Mouse (Mus musculus) embryonic facial prominence, embryonic 14.5 days (tissue): ENCODE measurements at regions not wholly inside any gene's neighbourhood (a gene's known extent, or its start where the extent isn't known, plus 50 kb on each side); places are given as distances from the start of the nearest gene placed in this dataset.

ENCODE experiments used
- ATAC-seq: fragments of 200-750 bp; cut with Nextera tagmentation; 2 replicates; pipeline ENCODE4 v1.8.0; 2017; ENCODE audit warnings: low read depth, moderate number of reproducible peaks, moderate TSS enrichment
- DNase-seq: peaks from one replicate; pipeline ENCODE4 v3.0.0-alpha.2; 2015; ENCODE audit warnings: low spot score
- H3K27ac ChIP-seq: fragments of 300-500 bp; sonication (generic); replicated peaks from 2 replicates; pipeline ENCODE4 v1.5.1; 2014; ENCODE audit warnings: low read depth, mild to moderate bottlenecking, low read length, moderate library complexity
- H3K27me3 ChIP-seq: fragments of 300-500 bp; sonication (generic); replicated peaks from 2 replicates; pipeline ENCODE4 v1.6.1; 2014; ENCODE audit warnings: low read length; ENCODE audit not compliant: control insufficient read depth, insufficient read depth
- H3K36me3 ChIP-seq: fragments of 300-500 bp; sonication (generic); 2 replicates; pipeline ENCODE4 v1.6.1; 2014; ENCODE audit warnings: low read length, mixed read lengths; ENCODE audit not compliant: control insufficient read depth, insufficient read depth
- H3K4me1 ChIP-seq: fragments of 300-500 bp; sonication (generic); 2 replicates; pipeline ENCODE4 v1.6.1; 2014; ENCODE audit warnings: antibody characterized with exemption, low read length; ENCODE audit not compliant: control insufficient read depth, insufficient read depth
- H3K4me2 ChIP-seq: fragments of 300-500 bp; sonication (generic); 2 replicates; pipeline ENCODE4 v1.6.1; 2014; ENCODE audit warnings: low read depth, mild to moderate bottlenecking, low read length, moderate library complexity, mixed read lengths
- H3K4me3 ChIP-seq: fragments of 300-500 bp; sonication (generic); 2 replicates; pipeline ENCODE4 v1.5.1; 2014; ENCODE audit warnings: low read depth, mild to moderate bottlenecking, low read length
- H3K9ac ChIP-seq: fragments of 300-500 bp; sonication (generic); 2 replicates; pipeline ENCODE4 v1.6.1; 2014; ENCODE audit warnings: low read depth, mild to moderate bottlenecking, low read length, moderate library complexity, mixed read lengths
- H3K9me3 ChIP-seq: fragments of 300-500 bp; sonication (generic); 2 replicates; pipeline ENCODE4 v1.6.1; 2016; ENCODE audit warnings: low read length; ENCODE audit not compliant: control insufficient read depth
- WGBS: fragments of 180-500 bp; shearing (Covaris S2); extraction: QIAGEN DNeasy Blood & Tissue Kit; methylation state at CpG from one replicate; pipeline ENCODE4 v1.1.7; 2014; 5-methylcytosine and 5-hydroxymethylcytosine counted together

GRCm38 (mm10) chr13:114587621-114588020 lies 128.9 kb upstream of the Fst start:
- no peaks in the 10 kb centered on the region for H3K36me3 ChIP-seq
- H3K4me1 ChIP-seq = no peaks in the 10 kb centered on the region
- no peak overlapping the region for H3K4me2 ChIP-seq
- H3K27ac ChIP-seq = no peak overlapping the region
- no peak for DNase-seq
- no peak overlapping the region for H3K9ac ChIP-seq
- WGBS = 71% methylated on average over 2 of the region's 2 CpGs
- H3K27me3 ChIP-seq = no peaks in the 10 kb centered on the region
- no peaks in the 10 kb centered on the region for H3K9me3 ChIP-seq
- ATAC-seq = no peak
- H3K4me3 ChIP-seq = no peak overlapping the region

- H3K27ac ChIP-seq = no peak overlapping the region
- H3K9me3 ChIP-seq = no peaks in the 10 kb centered on the region
- H3K9ac ChIP-seq = no peak overlapping the region
- WGBS = 65% methylated on average over 13 of the region's 13 CpGs
- H3K4me3 ChIP-seq = no peak overlapping the region
- no peaks in the 10 kb centered on the region for H3K4me1 ChIP-seq
- H3K27me3 ChIP-seq = no peaks in the 10 kb centered on the region
- no peaks in the 10 kb centered on the region for H3K36me3 ChIP-seq
- H3K4me2 ChIP-seq = no peak overlapping the region
- DNase-seq (no peak), ATAC-seq (no peak)
Measured at GRCm38 (mm10) chr13:114603341-114603740, 144.6 kb upstream of the Fst start.

DNA sequence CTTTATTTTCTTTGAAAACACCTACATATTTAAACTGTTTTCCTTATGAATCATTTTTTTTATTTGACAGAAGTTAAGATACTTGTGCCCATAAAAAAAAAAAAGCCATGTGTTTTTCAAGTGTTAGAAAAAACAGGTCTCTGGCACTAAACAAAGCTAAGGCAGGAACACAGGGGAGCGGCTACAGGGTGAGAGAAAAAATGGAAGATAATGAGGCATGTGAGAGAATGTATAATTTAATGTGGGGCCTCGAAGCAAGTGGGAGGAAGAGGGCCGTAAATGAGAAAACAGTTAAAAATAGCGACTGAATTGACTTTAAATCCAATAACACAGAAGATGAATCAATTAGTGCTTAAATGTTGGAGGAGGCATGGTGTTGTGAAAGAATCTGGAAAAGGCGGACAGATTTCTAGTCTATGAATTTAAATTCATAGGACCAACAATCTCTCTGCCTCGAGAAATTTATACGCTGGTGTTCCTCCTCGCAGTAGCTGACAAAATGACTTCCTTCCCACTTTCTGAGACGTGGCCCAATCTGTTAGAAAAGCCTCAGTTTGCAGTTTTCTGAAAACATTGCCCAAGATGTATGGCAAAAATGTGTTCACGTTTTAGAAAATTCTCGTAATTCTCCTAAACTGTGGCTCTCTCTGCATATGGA lies 145.4 kb upstream of the Fst start:
- DNase-seq (no peak), ATAC-seq (no peak)
- H3K4me2 ChIP-seq = no peak overlapping the region
- H3K27me3 ChIP-seq = no peaks in the 10 kb centered on the region
- H3K9ac ChIP-seq = no peak overlapping the region
- WGBS = 74% methylated on average over 11 of the region's 11 CpGs
- H3K27ac ChIP-seq = no peak overlapping the region
- H3K36me3 ChIP-seq = no peaks in the 10 kb centered on the region
- no peaks in the 10 kb centered on the region for H3K4me1 ChIP-seq
- no peaks in the 10 kb centered on the region for H3K9me3 ChIP-seq
- no peak overlapping the region for H3K4me3 ChIP-seq

DNA sequence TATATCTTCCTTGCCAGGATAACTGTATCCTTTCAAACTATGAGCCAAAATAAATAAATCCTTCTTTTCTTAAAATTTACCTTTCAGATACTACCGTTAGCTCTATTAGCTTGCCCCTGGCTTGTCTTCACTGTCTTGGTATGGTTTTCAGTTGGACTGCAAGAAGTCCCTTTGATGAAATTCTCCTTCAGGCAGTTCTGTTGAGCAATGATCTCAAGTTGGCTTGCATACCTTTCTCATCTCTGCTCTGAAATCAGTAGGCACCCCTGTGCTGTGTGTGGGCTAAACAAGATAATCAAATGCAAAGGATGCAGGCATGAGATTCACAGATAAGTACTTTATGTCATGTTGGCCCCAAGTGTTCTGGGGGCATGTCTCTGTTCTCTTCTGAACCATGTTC lies 155.2 kb upstream of the Fst start:
- Histone ChIP-seq H3K9ac (no peak overlapping the region), H3K36me3 (no peaks in the 10 kb centered on the region), H3K27ac (no peak overlapping the region), H3K27me3 (no peaks in the 10 kb centered on the region), H3K4me3 (no peak overlapping the region), H3K4me2 (no peak overlapping the region), H3K4me1 (no peaks in the 10 kb centered on the region), H3K9me3 (no peaks in the 10 kb centered on the region)
- 82% methylated on average over 1 of the region's 1 CpGs for WGBS
- ATAC-seq (no peak), DNase-seq (no peak)

DNA sequence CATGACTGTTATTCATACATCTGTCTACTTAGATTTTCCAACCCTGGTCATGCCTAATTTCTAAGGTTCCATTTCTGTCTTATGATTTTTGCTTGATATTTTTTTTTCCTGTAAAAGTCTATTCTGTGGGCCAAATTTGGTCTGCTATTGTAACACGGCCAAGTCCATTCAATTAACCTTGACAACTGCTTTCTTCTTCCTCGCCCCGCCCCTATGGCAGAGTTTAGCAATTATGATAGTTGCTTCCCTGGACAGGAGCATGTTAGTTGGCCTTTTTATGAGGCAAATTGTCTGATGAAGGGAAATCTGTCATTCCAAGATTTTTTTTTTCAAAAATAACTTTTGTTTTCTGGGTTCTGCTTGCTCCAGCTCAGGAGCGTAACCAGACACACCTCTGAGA lies 160.7 kb upstream of the Fst start:
- no peaks in the 10 kb centered on the region for H3K4me1 ChIP-seq
- ATAC-seq (no peak), DNase-seq (no peak)
- H3K27ac ChIP-seq = no peak overlapping the region
- no peaks in the 10 kb centered on the region for H3K27me3 ChIP-seq
- H3K9ac ChIP-seq = no peak overlapping the region
- no peak overlapping the region for H3K4me3 ChIP-seq
- H3K9me3 ChIP-seq = no peaks in the 10 kb centered on the region
- WGBS = 80% methylated on average over 4 of the region's 4 CpGs
- H3K36me3 ChIP-seq = no peaks in the 10 kb centered on the region
- no peak overlapping the region for H3K4me2 ChIP-seq

GRCm38 (mm10) chr13:114636731-114637130 lies 178.0 kb upstream of the Fst start:
- 84% methylated on average over 4 of the region's 4 CpGs for WGBS
- H3K27ac ChIP-seq = no peak overlapping the region
- H3K27me3 ChIP-seq = no peaks in the 10 kb centered on the region

GRCm38 (mm10) chr13:114639531-114639930 lies 178.5 kb upstream of the Mocs2 start:
- Histone ChIP-seq H3K9me3 (no peaks in the 10 kb centered on the region), H3K4me1 (no peaks in the 10 kb centered on the region), H3K36me3 (no peaks in the 10 kb centered on the region), H3K4me3 (no peak overlapping the region), H3K27ac (no peak overlapping the region), H3K9ac (no peak overlapping the region), H3K27me3 (no peaks in the 10 kb centered on the region), H3K4me2 (no peak overlapping the region)
- peak; percentile 51 for DNase-seq
- ATAC-seq = no peak
- WGBS = 73% methylated on average over 2 of the region's 2 CpGs

More at GRCm38 (mm10) chr13:114636731-114637130, 178.0 kb upstream of the Fst start:
- no peaks in the 10 kb centered on the region for H3K36me3 ChIP-seq
- ATAC-seq (no peak), DNase-seq (no peak)
- no peaks in the 10 kb centered on the region for H3K9me3 ChIP-seq
- no peak overlapping the region for H3K9ac ChIP-seq
- H3K4me1 ChIP-seq = no peaks in the 10 kb centered on the region
- H3K4me2 ChIP-seq = no peak overlapping the region
- H3K4me3 ChIP-seq = no peak overlapping the region

- Histone ChIP-seq H3K4me1 (no peaks in the 10 kb centered on the region), H3K27me3 (no peaks in the 10 kb centered on the region), H3K36me3 (no peaks in the 10 kb centered on the region), H3K27ac (no peak overlapping the region), H3K4me2 (no peak overlapping the region), H3K9me3 (0 out of 2 replicates have a peak, but pooled peaks cover 3% of the 10 kb centered on the region), H3K9ac (no peak overlapping the region), H3K4me3 (no peak overlapping the region)
- ATAC-seq (no peak), DNase-seq (no peak)
- 75% methylated on average over 9 of the region's 9 CpGs for WGBS
Measured at GRCm38 (mm10) chr13:114641688-114642390, 176.2 kb upstream of the Mocs2 start.
